Mouse (Mus musculus) thymus, adult 2 months (tissue): ENCODE results near the gene Tmem132d. TPM values are rescaled to one million over a fixed set of nuclear protein-coding genes. Genes with fewer than 3 reads are reported as not detected.

Experiments
- DNase-seq: peaks from one replicate; pipeline ENCODE4 v3.0.0; 2021
- H3K27ac ChIP-seq: fragments of 200-500 bp; 2 replicates; pipeline ENCODE4 v1.5.1; 2012; ENCODE audit warnings: low read length, control low read depth; ENCODE audit not compliant: control insufficient read depth, insufficient read depth
- H3K27me3 ChIP-seq: fragments of 200-500 bp; 2 replicates; pipeline ENCODE4 v1.6.1; 2012; ENCODE audit warnings: mild to moderate bottlenecking, low read length, moderate library complexity, mixed read lengths; ENCODE audit not compliant: control insufficient read depth, insufficient read depth
- H3K36me3 ChIP-seq: fragments of 200-500 bp; 2 replicates; pipeline ENCODE4 v1.6.1; 2012; ENCODE audit warnings: mild to moderate bottlenecking, low read length, moderate library complexity; ENCODE audit not compliant: control insufficient read depth, insufficient read depth
- H3K4me1 ChIP-seq: fragments of 200-500 bp; replicated peaks from 2 replicates; pipeline ENCODE4 v1.6.1; 2012; ENCODE audit warnings: low read length; ENCODE audit not compliant: control insufficient read depth, insufficient read depth
- H3K4me3 ChIP-seq: fragments of 200-500 bp; 2 replicates; pipeline ENCODE4 v1.5.1; 2012; ENCODE audit warnings: mild to moderate bottlenecking, low read length, control low read depth, moderate library complexity; ENCODE audit not compliant: control insufficient read depth, insufficient read depth
- CTCF ChIP-seq: fragments of 200-500 bp; IDR thresholded peaks from 2 replicates; pipeline ENCODE4 v1.5.1; 2012; ENCODE audit warnings: mild to moderate bottlenecking, control low read depth, low read length, moderate library complexity, borderline replicate concordance; ENCODE audit not compliant: control insufficient read depth, poor library complexity, insufficient read depth; ENCODE audit errors: extremely low read depth
- POLR2A ChIP-seq: fragments of 200-500 bp; IDR thresholded peaks from 2 replicates; pipeline ENCODE4 v1.6.1; 2012; ENCODE audit warnings: mild to moderate bottlenecking, low read length, control low read depth, moderate library complexity; ENCODE audit not compliant: control insufficient read depth, poor library complexity, insufficient read depth; ENCODE audit errors: extremely low read depth
- WGBS: fragments of 180-500 bp; shearing (Covaris S2); methylation state at CpG from one replicate; pipeline ENCODE4 v1.1.7; 2018; 5-methylcytosine and 5-hydroxymethylcytosine counted together
- polyA plus RNA-seq: library from polyadenylated mRNA; depleted of rRNA; stranded (reverse); fragments of >200 nt; gene quantifications from 2 replicates; pipeline ENCODE4 v1.2.3, GENCODE M21; 2012

Gene Tmem132d
- polyA plus RNA-seq, 1 experiment: 0.07 TPM

- Histone ChIP-seq H3K27me3 (no peaks in the 10 kb centered on the region), H3K4me3 (no peak overlapping the region), H3K4me1 (no peaks in the 10 kb centered on the region), H3K36me3 (no peaks in the 10 kb centered on the region), H3K27ac (no peak overlapping the region)
- DNase-seq: no peak
- 50% methylated on average over 6 of the region's 6 CpGs for whole genome bisulfite sequencing
- TF ChIP-seq CTCF (no peak), POLR2A (no peak)
These were observed 19.3 kb upstream of the Tmem132d start for GRCm38 (mm10) chr5:128452196-128452595.

- Histone ChIP-seq H3K4me3 (no peak overlapping the region), H3K27me3 (no peaks in the 10 kb centered on the region), H3K36me3 (no peaks in the 10 kb centered on the region), H3K4me1 (no peaks in the 10 kb centered on the region), H3K27ac (no peak overlapping the region)
- DNase-seq: no peak
- no peak for TF ChIP-seq CTCF
- no peak for TF ChIP-seq POLR2A
- 76% methylated on average over 3 of the region's 3 CpGs for WGBS
These were observed 17.9 kb upstream of the Tmem132d start for GRCm38 (mm10) chr5:128450808-128451207.

GRCm38 (mm10) chr5:128444876-128445275 lies 12.0 kb upstream of the Tmem132d start:
- no peaks in the 10 kb centered on the region for H3K4me1 ChIP-seq
- H3K27ac ChIP-seq: no peak overlapping the region
- H3K36me3 ChIP-seq: no peaks in the 10 kb centered on the region
- no peak overlapping the region for H3K4me3 ChIP-seq
- 25% methylated on average over 6 of the region's 6 CpGs for WGBS
- no peak for TF ChIP-seq POLR2A
- TF ChIP-seq CTCF: no peak
- no peak for DNase-seq
- no peaks in the 10 kb centered on the region for H3K27me3 ChIP-seq

GRCm38 (mm10) chr5:128443848-128444247 lies 11.0 kb upstream of the Tmem132d start:
- no peaks in the 10 kb centered on the region for H3K27me3 ChIP-seq
- H3K27ac ChIP-seq: no peak overlapping the region
- H3K4me1 ChIP-seq: no peaks in the 10 kb centered on the region
- WGBS: 30% methylated on average over 4 of the region's 4 CpGs
- DNase-seq: no peak
- TF ChIP-seq POLR2A: no peak
- no peak for TF ChIP-seq CTCF
- H3K36me3 ChIP-seq: no peaks in the 10 kb centered on the region
- H3K4me3 ChIP-seq: no peak overlapping the region

- DNase-seq: no peak
- Histone ChIP-seq H3K36me3 (no peaks in the 10 kb centered on the region), H3K27ac (no peak overlapping the region), H3K4me1 (no peaks in the 10 kb centered on the region), H3K4me3 (no peak overlapping the region), H3K27me3 (no peaks in the 10 kb centered on the region)
- TF ChIP-seq POLR2A (no peak), CTCF (no peak)
- WGBS: 25% methylated on average over 5 of the region's 5 CpGs
These were observed 8.2 kb upstream of the Tmem132d start for GRCm38 (mm10) chr5:128441121-128441520.

DNA sequence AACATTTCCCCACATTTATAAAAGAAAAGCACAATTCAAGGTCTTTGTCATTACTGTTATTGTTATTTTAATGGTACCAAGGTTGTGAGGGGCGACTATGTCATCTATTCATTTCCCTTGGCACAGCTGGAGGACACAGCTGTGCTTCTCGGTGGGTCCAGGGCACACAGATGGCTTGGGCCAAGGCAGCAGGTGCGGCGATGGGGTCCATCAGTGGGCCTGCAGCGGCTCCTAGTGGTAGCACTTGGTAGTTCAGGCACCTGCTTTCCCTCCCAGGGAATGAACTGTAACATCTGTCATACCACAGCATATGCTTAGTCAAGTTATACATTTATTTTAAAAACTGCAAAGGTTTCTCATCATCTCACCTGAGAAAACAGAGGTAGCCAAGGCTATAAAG lies 7.0 kb upstream of the Tmem132d start:
- WGBS: 3% methylated on average over 5 of the region's 5 CpGs
- Histone ChIP-seq H3K4me3 (no peak overlapping the region), H3K27me3 (no peaks in the 10 kb centered on the region), H3K27ac (no peak overlapping the region), H3K4me1 (no peaks in the 10 kb centered on the region), H3K36me3 (no peaks in the 10 kb centered on the region)
- TF ChIP-seq CTCF (no peak), POLR2A (no peak)
- peak; percentile 10 for DNase-seq

DNA sequence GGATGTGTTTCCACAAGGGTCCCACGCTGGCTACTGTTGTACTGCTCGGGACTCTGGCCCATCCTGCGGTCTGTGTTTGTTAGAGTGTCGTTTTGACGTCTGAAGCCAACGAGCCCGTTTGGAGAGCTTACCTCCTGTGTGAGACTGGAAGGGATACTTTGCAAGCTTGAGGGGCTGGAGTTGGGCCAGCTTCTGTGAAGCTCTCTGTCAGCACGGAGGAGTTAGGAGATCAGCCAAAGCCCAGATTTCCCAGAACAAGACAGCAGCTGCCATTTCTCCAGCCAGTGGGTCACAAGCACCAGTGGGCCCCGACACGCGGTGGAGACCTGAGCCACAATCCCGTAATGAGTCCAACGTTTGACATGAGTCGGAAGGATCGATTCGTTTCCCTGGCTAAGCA lies 5.2 kb upstream of the Tmem132d start:
- no peaks in the 10 kb centered on the region for H3K4me1 ChIP-seq
- H3K4me3 ChIP-seq: no peak overlapping the region
- no peak overlapping the region for H3K27ac ChIP-seq
- DNase-seq: no peak
- TF ChIP-seq POLR2A (no peak), CTCF (no peak)
- no peaks in the 10 kb centered on the region for H3K27me3 ChIP-seq
- no peaks in the 10 kb centered on the region for H3K36me3 ChIP-seq
- 80% methylated on average over 16 of the region's 16 CpGs for WGBS
